Mouse (Mus musculus): ENCODE results near the gene Plekha6. TPM values are rescaled to one million over a fixed set of nuclear protein-coding genes. Genes with fewer than 3 reads are reported as not detected.

The Plekha6 gene
- polyA plus RNA-seq, 1 experiment from 2014 or later = 23.4 TPM

DNA sequence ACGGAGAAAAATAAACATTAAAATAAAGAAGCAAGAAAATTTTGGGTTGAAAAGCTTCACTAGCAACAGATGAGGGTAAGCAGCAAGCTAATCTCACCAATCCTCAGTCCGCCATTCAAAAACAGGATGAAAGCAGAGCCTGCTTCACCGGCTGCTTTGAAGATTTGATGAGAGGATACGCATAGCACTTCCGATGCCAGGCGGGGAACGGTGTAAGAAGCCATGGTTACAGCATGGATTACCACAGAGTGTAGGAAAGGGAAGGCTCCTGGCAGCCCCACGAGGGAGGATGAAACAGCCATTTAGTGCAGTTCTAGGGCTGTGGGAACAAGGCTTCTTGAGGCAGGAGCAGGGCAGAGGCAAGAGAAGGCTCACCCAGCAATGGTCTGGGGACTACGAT, 187.8 kb downstream of the Plekha6 start:
- no peaks in the 10 kb centered on the region for H3K27me3 ChIP-seq (replicated peaks)
- H3K27ac ChIP-seq = no peak overlapping the region
- H3K36me3 ChIP-seq (replicated peaks) = no peaks in the 10 kb centered on the region
- H3K4me3 ChIP-seq = no peak overlapping the region
- no peak for ATAC-seq (replicated peaks)
- no peak overlapping the region for H3K4me2 ChIP-seq
- H3K9ac ChIP-seq = no peak overlapping the region
- 27% methylated on average over 9 of the region's 9 CpGs for WGBS
- peaks cover 14% of the 10 kb centered on the region for H3K4me1 ChIP-seq
- no peaks in the 10 kb centered on the region for H3K9me3 ChIP-seq

Other genes starting within 250 kb of the Plekha6 start
- 44.3 and 45.4 TPM in 2 replicates for gene Mdm4, start 133.6 kb upstream of the Plekha6 start, polyA plus RNA-seq (2015; fragmentation: Nextera tagmentation; extraction: Ambion mirVana)
- gene Pik3c2b, start 118.5 kb upstream of the Plekha6 start, polyA plus RNA-seq (2015; fragmentation: Nextera tagmentation; extraction: Ambion mirVana) = 16.2 and 17.1 TPM in 2 replicates
- gene Ppp1r15b, start 33.1 kb upstream of the Plekha6 start, polyA plus RNA-seq (2015; fragmentation: Nextera tagmentation; extraction: Ambion mirVana) = 29.2 and 30.1 TPM in 2 replicates
- 0.17 TPM in 1 of 2 replicates, not detected in the other for gene Golt1a, start 145.6 kb downstream of the Plekha6 start, polyA plus RNA-seq (2015; fragmentation: Nextera tagmentation; extraction: Ambion mirVana)
- not detected in 2 replicates for gene Kiss1, start 157.7 kb downstream of the Plekha6 start, polyA plus RNA-seq (2015; fragmentation: Nextera tagmentation; extraction: Ambion mirVana)
- gene Ren1, start 186.3 kb downstream of the Plekha6 start, polyA plus RNA-seq (2015; fragmentation: Nextera tagmentation; extraction: Ambion mirVana) = 0.18 TPM in 1 of 2 replicates, not detected in the other
- 20.0 and 21.9 TPM in 2 replicates for gene Etnk2, start 199.4 kb downstream of the Plekha6 start, polyA plus RNA-seq (2015; fragmentation: Nextera tagmentation; extraction: Ambion mirVana)